Mouse (Mus musculus) ES-E14 (cell line): ENCODE results near the gene Cbx3.

Experiments
- CHD2 ChIP-seq: IDR thresholded peaks from 2 replicates; pipeline ENCODE4 v1.6.1; 2014; ENCODE audit warnings: mild to moderate bottlenecking, low read depth, low read length, inconsistent platforms
- HCFC1 ChIP-seq: IDR thresholded peaks from 2 replicates; pipeline ENCODE4 v1.6.1; 2012; ENCODE audit warnings: low read length, inconsistent platforms, borderline replicate concordance; ENCODE audit not compliant: insufficient read depth
- MAFK ChIP-seq: IDR thresholded peaks from 2 replicates; pipeline ENCODE4 v1.6.1; 2014; ENCODE audit warnings: mild to moderate bottlenecking, low read depth, low read length, inconsistent platforms; ENCODE audit not compliant: insufficient read depth
- ZC3H11A ChIP-seq: IDR thresholded peaks from 2 replicates; pipeline ENCODE4 v1.6.1; 2012; ENCODE audit warnings: low read depth, mild to moderate bottlenecking, inconsistent platforms, low read length, borderline replicate concordance
- ZNF384 ChIP-seq: IDR thresholded peaks from 2 replicates; pipeline ENCODE4 v1.6.1; 2012; ENCODE audit warnings: low read depth, low read length, inconsistent platforms

- TF ChIP-seq ZC3H11A (no peak), HCFC1 (no peak), ZNF384 (no peak), MAFK (no peak), CHD2 (no peak)
Measured at GRCm38 (mm10) chr6:51452927-51453503, 17.1 kb upstream of the Cbx3 start.
